Mouse (Mus musculus): ENCODE results near the gene Fxr2. TPM values are rescaled to one million over a fixed set of nuclear protein-coding genes. Genes with fewer than 3 reads are reported as not detected.
A peak's percentile ranks its signal among the peaks of the same experiment; 100 is the strongest.

The Fxr2 gene
- 11.5 and 12.6 TPM in 2 replicates for polyA plus RNA-seq (2015; fragmentation: Nextera tagmentation; extraction: Ambion mirVana)

GRCm38 (mm10) chr11:69632284-69633089 lies at the start of gene Fxr2:
Gene Fxr2, plus strand, starts transcription at chr11:69632990.

DNA sequence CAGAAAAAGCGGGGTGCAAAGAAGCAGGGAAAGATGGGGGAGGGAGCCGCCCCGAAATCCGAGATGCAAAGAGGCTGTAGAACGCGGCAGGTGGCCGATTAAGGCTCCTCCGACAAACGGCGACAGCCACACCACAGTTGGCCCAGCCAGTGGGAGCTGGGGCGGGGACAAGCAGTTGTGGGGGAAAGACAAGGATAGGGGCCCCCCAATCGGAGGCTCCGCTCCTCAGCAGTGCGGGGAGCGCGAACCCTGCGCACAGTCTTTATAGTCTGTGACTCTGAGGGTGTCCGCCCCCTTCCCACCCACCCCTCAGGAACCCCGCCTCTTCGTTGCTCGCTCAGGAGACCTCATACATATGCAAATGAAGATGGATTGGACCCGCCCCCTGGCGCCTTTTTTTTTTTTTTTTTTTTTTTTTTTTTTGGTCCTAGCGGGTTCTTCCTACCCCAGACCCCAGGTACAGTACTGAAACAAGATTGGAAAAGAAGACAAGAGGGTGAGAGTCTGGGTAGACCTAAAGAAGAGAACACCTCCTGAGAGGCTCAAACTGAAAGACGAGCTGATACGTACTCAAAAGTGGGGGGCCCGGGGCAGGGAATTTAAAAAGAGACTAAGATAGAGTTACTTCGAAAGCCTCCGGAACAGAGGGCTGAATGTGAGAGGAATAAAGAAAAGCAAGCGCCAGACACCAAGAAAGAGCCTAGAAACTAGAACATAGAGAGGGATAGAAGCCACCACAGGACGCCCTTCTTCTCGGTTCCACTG lies 26.9 kb upstream of the Fxr2 start, which contains the start of gene Atp1b2:
Gene Atp1b2 (minus strand): TSS at position 217 of the 765 bp plus-strand sequence.

DNA sequence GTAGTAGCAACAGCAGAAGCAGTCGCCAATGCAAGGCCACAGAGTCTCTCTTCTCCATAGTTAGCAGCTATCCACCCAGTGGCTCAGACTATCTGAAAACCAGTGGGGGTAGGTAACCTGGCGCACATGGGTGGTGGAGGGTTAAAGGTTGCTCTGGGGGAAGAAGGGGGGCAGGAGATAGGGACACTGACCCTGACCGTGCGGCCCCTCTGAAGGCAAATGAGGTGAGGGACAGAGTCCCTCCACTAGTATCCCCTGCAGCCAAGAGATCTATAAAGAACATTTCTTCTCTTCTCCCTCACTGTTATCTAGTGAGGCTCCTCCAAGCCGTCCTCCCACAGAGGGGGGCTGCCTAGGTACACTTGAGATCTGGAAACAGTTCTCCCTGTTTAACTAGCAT lies 15.0 kb upstream of the Fxr2 start, which contains the start of gene Shbg:
Gene Shbg (minus strand): TSS at position 101 of the 400 bp plus-strand sequence.

DNA sequence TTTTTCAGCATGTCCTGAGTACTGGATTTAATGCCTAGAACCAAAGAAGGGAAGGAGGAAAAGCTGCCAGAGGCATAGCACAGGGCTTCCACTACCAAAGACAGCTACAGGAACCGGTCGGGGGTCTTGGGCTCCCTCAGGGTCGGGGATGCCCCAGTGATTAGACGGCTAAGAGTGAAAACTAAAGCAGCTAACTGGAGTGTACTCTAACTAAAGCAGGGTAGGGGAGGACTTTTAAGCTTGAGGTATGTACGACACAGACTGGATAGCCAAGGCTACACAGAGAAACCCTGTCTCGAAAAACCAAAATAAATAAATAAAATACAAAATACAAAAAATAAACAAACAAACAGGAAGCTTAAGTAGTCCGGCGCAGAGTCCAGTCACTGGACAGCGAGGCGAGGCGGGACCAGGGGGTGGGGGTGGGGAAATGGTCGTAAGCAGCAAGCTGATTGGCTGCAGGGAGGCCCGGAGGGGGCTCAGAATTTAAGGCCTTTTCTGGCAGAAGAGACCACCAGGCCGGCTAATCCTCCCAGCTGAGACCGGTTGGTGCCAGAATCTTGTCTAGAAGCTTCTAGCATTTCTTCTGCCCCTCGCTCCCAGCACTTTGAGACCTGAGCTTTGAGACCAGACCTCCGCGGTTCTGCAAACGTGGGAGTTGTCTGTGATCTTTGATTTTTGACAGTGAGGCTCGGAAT lies 11.1 kb upstream of the Fxr2 start, which contains the start of gene Sat2:
Gene Sat2 (plus strand): TSS at position 454 of the 698 bp plus-strand sequence.

GRCm38 (mm10) chr11:69655264-69656064 lies 22.7 kb downstream of the Fxr2 start, which contains the start of gene Sox15:
Gene Sox15, plus strand, starts transcription at chr11:69655314.

GRCm38 (mm10) chr11:69662213-69662966 lies 29.6 kb downstream of the Fxr2 start, which contains the start of gene Mpdu1:
Gene Mpdu1, minus strand, starts transcription at chr11:69662642.

DNA sequence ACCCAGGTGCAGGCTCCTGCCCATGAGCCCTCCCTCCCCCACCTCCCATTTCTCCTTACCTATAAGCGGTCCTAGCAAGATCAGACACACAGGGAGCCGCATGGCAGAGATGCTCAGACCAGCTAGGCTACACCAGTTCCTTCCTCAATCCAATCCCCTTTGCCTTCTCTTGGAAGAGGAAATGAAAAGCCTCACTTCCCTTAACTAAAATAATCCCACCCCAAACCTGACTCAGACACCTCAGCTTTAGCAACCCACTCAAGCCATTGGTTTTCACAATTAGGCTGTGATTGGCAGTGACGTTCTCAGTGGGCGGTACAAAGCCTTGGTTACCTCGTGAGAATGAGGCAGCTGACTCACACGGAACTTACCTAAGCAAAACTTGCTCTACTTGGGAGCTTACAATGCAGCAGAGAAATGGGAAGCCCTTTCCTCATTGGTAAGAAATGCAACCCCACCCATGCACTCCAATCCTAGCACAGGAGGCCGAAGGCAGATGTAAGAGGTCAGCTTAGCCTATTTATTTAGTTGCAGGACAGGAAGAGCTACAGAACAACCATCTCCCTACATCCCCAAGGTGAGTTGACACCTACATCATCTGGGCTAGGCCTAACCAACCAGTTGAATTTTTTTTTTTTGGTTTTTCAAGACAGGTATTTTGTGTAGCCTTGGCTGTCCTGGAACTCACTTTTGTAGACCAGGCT lies 33.3 kb downstream of the Fxr2 start, which contains the start of gene Cd68:
Gene Cd68 (minus strand): TSS at position 193 of the 704 bp plus-strand sequence.

GRCm38 (mm10) chr11:69672211-69672706 lies 39.5 kb downstream of the Fxr2 start, which contains the start of gene Eif4a1:
Gene Eif4a1, minus strand, starts transcription at chr11:69672423.

DNA sequence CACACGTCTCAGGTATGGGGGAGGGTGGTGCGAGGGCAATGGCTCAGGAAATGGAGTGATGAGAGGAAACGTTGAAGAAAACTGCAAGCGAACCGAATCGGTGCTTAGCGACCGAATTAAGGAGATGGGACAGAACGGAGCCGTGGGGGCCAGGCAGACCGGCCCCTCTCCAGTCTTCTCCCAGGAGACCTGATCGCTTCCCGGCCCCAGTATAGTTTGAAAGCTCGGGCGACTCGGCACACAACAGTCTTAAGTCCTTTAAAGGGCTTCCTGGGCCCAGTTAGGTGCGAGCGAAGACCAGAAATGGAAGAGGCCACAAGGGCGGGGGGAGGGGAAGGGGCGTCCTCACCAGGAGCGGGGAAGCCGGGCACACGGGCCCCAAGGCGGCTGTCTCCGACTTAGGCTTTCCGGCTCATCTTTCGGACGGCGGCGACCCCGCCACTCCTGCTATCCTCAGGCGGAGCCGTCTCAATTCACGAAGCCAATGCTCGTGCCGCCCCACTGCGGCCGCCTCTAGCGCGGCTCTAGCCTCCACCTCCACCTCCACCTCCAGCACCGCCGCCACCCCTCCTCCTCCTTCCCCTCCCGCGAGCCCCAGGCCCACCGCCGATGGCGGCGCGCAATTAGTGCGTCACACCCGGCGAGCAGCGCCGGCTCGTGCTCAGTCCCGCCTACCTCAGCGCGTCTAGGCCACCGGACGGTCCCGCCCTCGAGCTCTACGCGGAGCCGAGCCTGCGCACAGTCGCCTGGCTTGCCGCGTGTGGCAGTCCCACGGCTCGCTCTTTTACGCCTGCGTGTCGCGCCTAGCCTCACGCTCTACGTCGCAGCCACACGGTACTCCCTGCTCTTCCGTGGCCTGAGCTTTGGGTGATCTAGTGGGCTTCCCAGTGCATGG lies 48.8 kb downstream of the Fxr2 start, which contains the start of gene Senp3:
Gene Senp3 (minus strand): TSS at position 771 of the 895 bp plus-strand sequence.

DNA sequence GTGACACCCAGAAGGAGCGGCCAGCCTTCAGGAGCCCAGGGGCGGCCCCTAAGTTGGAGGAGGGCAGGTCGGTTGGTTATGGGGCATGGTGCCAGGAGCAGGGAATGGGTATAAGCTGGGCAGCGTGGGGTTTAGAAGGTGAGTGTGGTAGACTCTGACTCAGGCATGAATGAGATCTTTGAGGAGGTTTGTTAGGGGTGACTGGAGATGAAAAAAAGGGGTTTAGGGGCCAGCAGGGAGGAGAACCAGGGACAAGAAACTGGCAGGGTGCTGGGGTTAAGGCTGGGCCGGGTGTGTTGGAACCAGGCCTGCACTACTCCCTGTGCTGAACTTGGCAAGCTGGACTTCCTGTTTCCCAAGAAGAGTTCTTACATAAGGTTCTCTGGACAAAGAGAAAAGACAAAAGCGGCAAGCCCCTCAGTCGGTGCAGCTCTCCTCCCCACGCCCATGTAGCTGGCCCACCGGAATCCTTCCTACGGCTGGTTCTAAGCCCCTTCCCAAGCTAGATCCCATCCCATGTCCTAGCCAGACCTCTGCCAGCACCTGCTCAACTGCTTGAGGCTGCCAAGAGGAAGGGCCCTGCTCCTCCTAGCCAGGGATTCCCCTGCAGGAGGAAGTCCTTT lies 52.8 kb downstream of the Fxr2 start, which contains the start of gene Tnfsf13:
Gene Tnfsf13 (minus strand): TSS at position 259 of the 623 bp plus-strand sequence.

DNA sequence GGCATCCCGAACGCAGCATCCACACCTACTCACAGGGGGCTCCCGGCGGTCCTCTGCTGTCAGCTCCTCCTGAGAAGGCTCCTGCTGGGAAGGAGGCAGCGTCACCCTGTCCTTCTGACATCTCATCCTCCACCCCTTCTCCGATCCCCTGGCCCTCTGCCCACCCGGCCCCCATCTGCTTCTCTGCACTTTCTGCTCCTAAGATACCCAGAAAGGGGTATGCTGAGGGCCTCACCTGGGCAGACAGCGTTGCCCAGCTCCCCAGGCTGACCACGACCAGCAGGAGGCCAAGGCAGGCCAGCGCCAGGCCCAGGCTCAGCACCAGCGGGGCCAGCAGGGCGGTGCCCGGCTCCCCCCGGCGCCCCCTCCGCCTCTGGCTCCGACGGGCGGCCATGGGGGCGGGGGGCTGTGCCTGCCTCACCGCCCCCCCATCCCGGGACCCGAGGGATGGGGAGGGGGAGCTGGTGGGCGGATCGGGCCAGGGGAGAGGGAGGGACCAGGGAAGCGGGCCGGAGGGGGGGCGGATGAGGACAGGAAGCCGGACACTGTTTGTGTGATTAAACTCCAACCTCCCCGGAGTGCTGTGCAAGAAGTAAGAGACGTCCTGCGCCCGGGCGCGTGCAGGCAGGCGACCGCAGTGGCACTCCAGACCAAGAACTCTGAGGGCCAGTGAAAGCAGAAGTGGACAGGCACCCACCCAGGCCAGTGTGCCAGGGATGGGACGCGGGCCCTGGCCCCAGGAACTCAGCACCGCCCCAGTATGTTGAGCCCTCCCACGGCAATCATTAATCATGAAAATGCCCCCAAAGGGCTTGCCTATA lies 62.8 kb downstream of the Fxr2 start, which contains the start of the genes Tnfsf12 and Tnfsfm13:
Gene Tnfsf12 (minus strand): TSS at position 489 of the 821 bp plus-strand sequence.
Gene Tnfsfm13 (minus strand): TSS at position 738 of the 821 bp plus-strand sequence.

MicroRNA genes within 50 kb of the gene (microRNA counts, 519-probe panel; counts per million panel counts)
- microRNA mmu-miR-1934 (88.3 counts per million), microRNA mmu-miR-467f (5,369 counts per million, percentile 39 among the panel's probes with 10 or more counts)

Other genes with a start within 250 kb of the Fxr2 start
- 115 and 122 TPM in 2 replicates for gene Naa38, start 237.5 kb upstream of the Fxr2 start, polyA plus RNA-seq (2015; fragmentation: Nextera tagmentation; extraction: Ambion mirVana)
- gene Cyb5d1, start 237.4 kb upstream of the Fxr2 start, polyA plus RNA-seq (2015; fragmentation: Nextera tagmentation; extraction: Ambion mirVana) = 8.1 and 10.1 TPM in 2 replicates
- gene Tmem88, start 234.8 kb upstream of the Fxr2 start, polyA plus RNA-seq (2015; fragmentation: Nextera tagmentation; extraction: Ambion mirVana) = 25.2 and 29.9 TPM in 2 replicates
- 12.5 and 16.9 TPM in 2 replicates for gene Kdm6b, start 219.3 kb upstream of the Fxr2 start, polyA plus RNA-seq (2015; fragmentation: Nextera tagmentation; extraction: Ambion mirVana)
- gene Dnah2, start 83.9 kb upstream of the Fxr2 start, polyA plus RNA-seq (2015; fragmentation: Nextera tagmentation; extraction: Ambion mirVana) = 0.06 and 0.21 TPM in 2 replicates
- 1.1 and 1.8 TPM in 2 replicates for gene Efnb3, start 72.8 kb upstream of the Fxr2 start, polyA plus RNA-seq (2015; fragmentation: Nextera tagmentation; extraction: Ambion mirVana)
- 19.3 and 21.3 TPM in 2 replicates for gene Wrap53, start 52.7 kb upstream of the Fxr2 start, polyA plus RNA-seq (2015; fragmentation: Nextera tagmentation; extraction: Ambion mirVana)
- 80.6 and 88.9 TPM in 2 replicates for gene Trp53, start 52.6 kb upstream of the Fxr2 start, polyA plus RNA-seq (2015; fragmentation: Nextera tagmentation; extraction: Ambion mirVana)
- 20.4 and 20.8 TPM in 2 replicates for gene Atp1b2, start 27.0 kb upstream of the Fxr2 start, polyA plus RNA-seq (2015; fragmentation: Nextera tagmentation; extraction: Ambion mirVana)
- not detected in 2 replicates for gene Shbg, start 15.1 kb upstream of the Fxr2 start, polyA plus RNA-seq (2015; fragmentation: Nextera tagmentation; extraction: Ambion mirVana)
- 7.3 and 7.9 TPM in 2 replicates for gene Sat2, start 11.0 kb upstream of the Fxr2 start, polyA plus RNA-seq (2015; fragmentation: Nextera tagmentation; extraction: Ambion mirVana)
- 0.19 and 0.25 TPM in 2 replicates for gene Sox15, start 22.3 kb downstream of the Fxr2 start, polyA plus RNA-seq (2015; fragmentation: Nextera tagmentation; extraction: Ambion mirVana)
- gene Mpdu1, start 29.7 kb downstream of the Fxr2 start, polyA plus RNA-seq (2015; fragmentation: Nextera tagmentation; extraction: Ambion mirVana) = 44.5 and 46.1 TPM in 2 replicates
- 25.2 and 39.1 TPM in 2 replicates for gene Cd68, start 33.2 kb downstream of the Fxr2 start, polyA plus RNA-seq (2015; fragmentation: Nextera tagmentation; extraction: Ambion mirVana)
- gene Eif4a1, start 39.4 kb downstream of the Fxr2 start, polyA plus RNA-seq (2015; fragmentation: Nextera tagmentation; extraction: Ambion mirVana) = 272 and 275 TPM in 2 replicates
- gene Senp3, start 49.1 kb downstream of the Fxr2 start, polyA plus RNA-seq (2015; fragmentation: Nextera tagmentation; extraction: Ambion mirVana) = 37.0 and 38.4 TPM in 2 replicates
- 0.64 and 0.78 TPM in 2 replicates for gene Tnfsf13, start 52.8 kb downstream of the Fxr2 start, polyA plus RNA-seq (2015; fragmentation: Nextera tagmentation; extraction: Ambion mirVana)
- gene Tnfsf12, start 62.9 kb downstream of the Fxr2 start, polyA plus RNA-seq (2015; fragmentation: Nextera tagmentation; extraction: Ambion mirVana) = 4.4 and 5.2 TPM in 2 replicates
- 2.1 and 2.8 TPM in 2 replicates for gene Tnfsfm13, start 63.1 kb downstream of the Fxr2 start, polyA plus RNA-seq (2015; fragmentation: Nextera tagmentation; extraction: Ambion mirVana)
- 15.2 and 15.8 TPM in 2 replicates for gene Polr2a, start 125.6 kb downstream of the Fxr2 start, polyA plus RNA-seq (2015; fragmentation: Nextera tagmentation; extraction: Ambion mirVana)
- 0.07 and 0.08 TPM in 2 replicates for gene Slc35g3, start 129.0 kb downstream of the Fxr2 start, polyA plus RNA-seq (2015; fragmentation: Nextera tagmentation; extraction: Ambion mirVana)
- gene Zbtb4, start 132.9 kb downstream of the Fxr2 start, polyA plus RNA-seq (2015; fragmentation: Nextera tagmentation; extraction: Ambion mirVana) = 1.3 and 1.9 TPM in 2 replicates
- gene Chrnb1, start 163.0 kb downstream of the Fxr2 start, polyA plus RNA-seq (2015; fragmentation: Nextera tagmentation; extraction: Ambion mirVana) = 0.99 and 1.5 TPM in 2 replicates
- gene Fgf11, start 168.9 kb downstream of the Fxr2 start, polyA plus RNA-seq (2015; fragmentation: Nextera tagmentation; extraction: Ambion mirVana) = 0.33 and 0.36 TPM in 2 replicates
- 0.30 and 0.68 TPM in 2 replicates for gene Tmem102, start 172.6 kb downstream of the Fxr2 start, polyA plus RNA-seq (2015; fragmentation: Nextera tagmentation; extraction: Ambion mirVana)
- gene Gm39566, start 182.3 kb downstream of the Fxr2 start, polyA plus RNA-seq (2015; fragmentation: Nextera tagmentation; extraction: Ambion mirVana) = not detected in 2 replicates
- gene Spem2, start 185.5 kb downstream of the Fxr2 start, polyA plus RNA-seq (2015; fragmentation: Nextera tagmentation; extraction: Ambion mirVana) = not detected in 2 replicates
- 0.12 TPM in 1 of 2 replicates, not detected in the other for gene Spem1, start 189.2 kb downstream of the Fxr2 start, polyA plus RNA-seq (2015; fragmentation: Nextera tagmentation; extraction: Ambion mirVana)
- 2.6 and 3.1 TPM in 2 replicates for gene Nlgn2, start 204.8 kb downstream of the Fxr2 start, polyA plus RNA-seq (2015; fragmentation: Nextera tagmentation; extraction: Ambion mirVana)
- gene Tmem256, start 205.5 kb downstream of the Fxr2 start, polyA plus RNA-seq (2015; fragmentation: Nextera tagmentation; extraction: Ambion mirVana) = 337 and 343 TPM in 2 replicates
- 45.7 and 56.8 TPM in 2 replicates for gene Plscr3, start 213.4 kb downstream of the Fxr2 start, polyA plus RNA-seq (2015; fragmentation: Nextera tagmentation; extraction: Ambion mirVana)
- 0.56 and 0.91 TPM in 2 replicates for gene Tnk1, start 225.7 kb downstream of the Fxr2 start, polyA plus RNA-seq (2015; fragmentation: Nextera tagmentation; extraction: Ambion mirVana)
- gene Tmem95, start 245.0 kb downstream of the Fxr2 start, polyA plus RNA-seq (2015; fragmentation: Nextera tagmentation; extraction: Ambion mirVana) = not detected in 2 replicates
- 2.3 and 3.1 TPM in 2 replicates for gene Kctd11, start 248.4 kb downstream of the Fxr2 start, polyA plus RNA-seq (2015; fragmentation: Nextera tagmentation; extraction: Ambion mirVana)